Mouse (Mus musculus): ENCODE results near the gene Atp10a.
"Not testable (repeated sequence)": the region's sequence is repeated elsewhere in the genome, so short reads cannot be mapped to it uniquely, and the experiment has no call there.

The Atp10a gene

GRCm38 (mm10) chr7:58767257-58767656 lies 111.3 kb downstream of the Atp10a start:
- POLR2A ChIA-PET: interaction anchor here in 1 of 4 experiments (0.6 kb wide), 1 partner anchor 151 kb away, joined by 4 read pairs; no protein-coding TSS in a partner anchor
- CTCF ChIA-PET: no interaction called here

- CTCF ChIA-PET: no interaction called here
- POLR2A ChIA-PET: no interaction called here
Measured at GRCm38 (mm10) chr7:58768253-58768652, 112.3 kb downstream of the Atp10a start.

GRCm38 (mm10) chr7:58770254-58770653 lies 114.3 kb downstream of the Atp10a start:
- ChIA-PET POLR2A (interaction anchor here in 1 of 4 experiments (1.5 kb wide), 1 partner anchor 15 kb away, joined by 3 read pairs; no protein-coding TSS in a partner anchor), CTCF (interaction anchor here in 2 of 4 experiments (0.6 to 1.0 kb wide), 5 partner anchors 9 to 25 kb away, joined by 3 to 6 read pairs (median 3); no protein-coding TSS in a partner anchor)

GRCm38 (mm10) chr7:58772048-58772690 lies 116.2 kb downstream of the Atp10a start:
- CTCF ChIA-PET: no interaction called here
- POLR2A ChIA-PET: no interaction called here

- ChIA-PET POLR2A (interaction anchor here in 1 of 4 experiments (0.9 kb wide), 1 partner anchor 13 kb away, joined by 3 read pairs; no protein-coding TSS in a partner anchor), CTCF (no interaction called here)
Measured at GRCm38 (mm10) chr7:58779146-58779545, 123.2 kb downstream of the Atp10a start.

- POLR2A ChIA-PET: no interaction called here
Measured at GRCm38 (mm10) chr7:58786986-58787385, 131.0 kb downstream of the Atp10a start.

GRCm38 (mm10) chr7:58787585-58787984 lies 131.6 kb downstream of the Atp10a start:
- ChIA-PET CTCF (interaction anchor here in 1 of 4 experiments (0.6 kb wide), 1 partner anchor 64 kb away, joined by 3 read pairs; no protein-coding TSS in a partner anchor), POLR2A (no interaction called here)

More at GRCm38 (mm10) chr7:58786986-58787385, 131.0 kb downstream of the Atp10a start:
- CTCF ChIA-PET: no interaction called here

GRCm38 (mm10) chr7:58788424-58789261 lies 132.7 kb downstream of the Atp10a start:
- ChIA-PET POLR2A (interaction anchor here in 2 of 4 experiments (0.6 to 0.7 kb wide), 2 partner anchors 30 to 36 kb away, joined by 3 to 6 read pairs; no protein-coding TSS in a partner anchor), CTCF (interaction anchor here in 1 of 4 experiments (0.6 kb wide), 1 partner anchor 49 kb away, joined by 3 read pairs; no protein-coding TSS in a partner anchor)

- POLR2A ChIA-PET: no interaction called here
- CTCF ChIA-PET: no interaction called here
Measured at GRCm38 (mm10) chr7:58797281-58797680, 141.3 kb downstream of the Atp10a start.

GRCm38 (mm10) chr7:58800916-58801315 lies 144.9 kb downstream of the Atp10a start:
- ChIA-PET CTCF (no interaction called here), POLR2A (no interaction called here)

GRCm38 (mm10) chr7:58801791-58802190 lies 145.8 kb downstream of the Atp10a start:
- CTCF ChIA-PET: no interaction called here
- POLR2A ChIA-PET: no interaction called here

GRCm38 (mm10) chr7:58822147-58822681 lies 166.2 kb downstream of the Atp10a start:
- CTCF ChIA-PET: no interaction called here
- POLR2A ChIA-PET: no interaction called here

- POLR2A ChIA-PET: no interaction called here
- CTCF ChIA-PET: no interaction called here
Measured at GRCm38 (mm10) chr7:58824686-58825085, 168.7 kb downstream of the Atp10a start.

- ChIA-PET POLR2A (no interaction called here), CTCF (no interaction called here)
Measured at GRCm38 (mm10) chr7:58829111-58829510, 173.1 kb downstream of the Atp10a start.

- POLR2A ChIA-PET, CTCF ChIA-PET: not testable (repeated sequence)
Measured at GRCm38 (mm10) chr7:58836855-58837606, 181.1 kb downstream of the Atp10a start.

- POLR2A ChIA-PET: no interaction called here
- CTCF ChIA-PET: no interaction called here
Measured at GRCm38 (mm10) chr7:58840367-58840766, 184.4 kb downstream of the Atp10a start.

- CTCF ChIA-PET: no interaction called here
Measured at GRCm38 (mm10) chr7:58841066-58841465, 185.1 kb downstream of the Atp10a start.

GRCm38 (mm10) chr7:58842818-58843217 lies 186.9 kb downstream of the Atp10a start:
- POLR2A ChIA-PET: no interaction called here
- CTCF ChIA-PET: no interaction called here

More at GRCm38 (mm10) chr7:58841066-58841465, 185.1 kb downstream of the Atp10a start:
- POLR2A ChIA-PET: no interaction called here

- ChIA-PET POLR2A (interaction anchor here in 1 of 4 experiments (0.5 kb wide), 1 partner anchor 180 kb away, joined by 3 read pairs; no protein-coding TSS in a partner anchor), CTCF (no interaction called here)
Measured at GRCm38 (mm10) chr7:58843767-58844445, 187.9 kb downstream of the Atp10a start.

Measured in embryonic stem cell, embryonic (primary cell).